Mouse (Mus musculus): ENCODE results near the gene Zfp663. TPM values are rescaled to one million over a fixed set of nuclear protein-coding genes. Genes with fewer than 3 reads are reported as not detected.

Zfp663 gene
- total RNA-seq, 2 experiments from 2014 or later, result 0.20 TPM; not detected in 1

DNA sequence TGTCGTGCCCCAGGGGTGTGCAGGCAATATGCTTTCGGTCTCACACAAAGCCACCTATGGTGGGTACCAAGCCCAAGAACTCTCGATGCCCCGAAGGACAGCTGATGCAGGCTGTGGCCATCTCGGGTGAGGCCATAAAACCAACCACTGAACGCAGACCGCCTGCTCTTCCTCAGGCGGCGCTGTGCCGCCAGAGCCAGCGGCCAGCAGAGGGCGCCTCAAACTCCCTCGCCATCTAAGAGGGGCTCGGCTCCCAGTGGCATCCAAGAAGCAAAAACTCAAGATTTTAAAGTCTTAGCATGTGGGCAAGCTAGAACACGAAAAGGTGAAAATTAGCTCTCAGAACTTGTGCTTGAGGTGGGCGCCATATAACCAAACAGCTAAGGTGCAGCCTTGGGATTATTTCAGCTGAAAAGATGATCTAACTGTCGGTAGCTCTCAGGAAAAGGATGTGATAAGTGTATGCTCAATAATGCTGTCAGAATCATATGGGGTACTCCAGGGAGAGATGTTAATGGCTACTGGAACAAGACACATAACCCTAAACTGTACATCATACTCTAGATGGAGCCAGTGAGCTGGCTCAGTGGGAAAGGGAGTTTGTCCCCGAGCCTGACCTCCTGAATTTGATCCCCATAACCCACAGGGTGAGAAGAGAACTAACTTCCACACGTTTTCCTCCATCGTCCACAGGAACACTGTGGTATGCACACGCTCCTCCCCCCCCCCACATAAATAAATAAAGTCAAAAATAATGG lies 4.0 kb downstream of the Zfp663 start:
- Histone ChIP-seq H3K27ac (no peak overlapping the region), H3K4me3 (peak overlapping the region; percentile 32; the same call in 1 of the 2 replicates)
- TF ChIP-seq CTCF (conservative IDR thresholded peaks at IDR 0.05), result peak; percentile 95
- DNase-seq (ENCODE audit: low spot score in 2 of 2), result peak in 1 of 2 experiments; percentile 68

DNA sequence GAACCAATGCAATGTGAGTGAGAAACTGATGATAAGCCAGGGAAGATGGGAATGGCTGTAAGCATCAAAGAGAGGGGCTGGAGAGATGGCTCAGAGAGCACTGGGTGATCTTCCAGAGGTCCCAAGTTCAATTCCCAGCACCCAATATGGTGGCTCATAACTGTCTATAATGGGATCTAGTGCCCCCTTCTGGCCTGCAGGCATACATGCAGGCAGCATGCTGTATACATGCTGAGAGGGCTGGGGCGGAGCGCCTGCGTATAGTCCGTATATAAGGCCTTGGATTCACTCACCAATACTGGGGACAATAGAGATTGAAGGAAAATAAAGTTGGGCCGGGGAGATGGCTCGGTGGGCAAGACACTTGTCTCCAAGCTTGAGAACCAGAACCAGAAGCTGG lies 5.2 kb downstream of the Zfp663 start:
- H3K4me3 ChIP-seq, result no peak overlapping the region
- TF ChIP-seq CTCF (conservative IDR thresholded peaks at IDR 0.05), result peak; percentile 48
- DNase-seq (ENCODE audit: low spot score in 2 of 2), result no peak
- no peak overlapping the region for H3K27ac ChIP-seq

DNA sequence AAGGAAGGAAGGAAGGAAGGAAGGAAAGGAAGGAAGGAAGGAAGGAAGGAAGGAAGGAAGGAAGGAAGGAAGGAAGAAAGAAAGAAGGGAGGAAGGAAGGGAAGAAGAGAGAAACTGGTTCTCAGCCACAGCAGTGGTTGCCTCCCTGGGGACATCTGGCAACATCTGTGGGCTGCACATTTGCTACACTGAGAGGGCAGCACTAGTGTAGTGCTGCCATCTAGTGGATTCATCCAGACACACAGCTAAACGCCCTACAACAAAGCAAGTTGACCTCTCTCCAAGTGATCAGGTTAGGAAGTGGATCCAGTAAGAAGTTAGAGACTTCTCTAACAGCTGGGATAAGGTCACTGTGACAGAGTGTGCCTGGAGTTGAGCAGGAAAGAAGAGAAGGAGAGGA lies 7.7 kb downstream of the Zfp663 start:
- peak; percentile 86 for TF ChIP-seq CTCF (conservative IDR thresholded peaks at IDR 0.05)
- Histone ChIP-seq H3K27ac (no peak overlapping the region), H3K4me3 (no peak overlapping the region)
- DNase-seq (ENCODE audit: low spot score in 2 of 2), result peak; percentile 40 to 62

- peak; percentile 50 to 66 for DNase-seq (ENCODE audit: low spot score in 2 of 2)
- no peak for TF ChIP-seq CTCF (conservative IDR thresholded peaks at IDR 0.05)
- Histone ChIP-seq H3K4me3 (peak overlapping the region; percentile 28), H3K27ac (peak overlapping the region; percentile 88)
Measured at GRCm38 (mm10) chr2:165351828-165352513, 16.6 kb downstream of the Zfp663 start.

GRCm38 (mm10) chr2:165349466-165349865 lies 19.1 kb downstream of the Zfp663 start:
- DNase-seq (ENCODE audit: low spot score in 2 of 2), result peak in 1 of 2 experiments; percentile 29
- H3K27ac ChIP-seq, result peak overlapping the region; percentile 62; the same call in 1 of the 2 replicates
- peak; percentile 71 for TF ChIP-seq CTCF (conservative IDR thresholded peaks at IDR 0.05)
- H3K4me3 ChIP-seq, result no peak overlapping the region

- Histone ChIP-seq H3K4me3 (no peak overlapping the region), H3K27ac (no peak overlapping the region)
- no peak for DNase-seq (ENCODE audit: low spot score in 2 of 2)
- no peak for TF ChIP-seq CTCF (conservative IDR thresholded peaks at IDR 0.05)
Measured at GRCm38 (mm10) chr2:165346180-165346579, 22.3 kb downstream of the Zfp663 start.

- DNase-seq (ENCODE audit: low spot score in 2 of 2), result no peak
- Histone ChIP-seq H3K4me3 (no peak overlapping the region), H3K27ac (no peak overlapping the region)
- TF ChIP-seq CTCF (conservative IDR thresholded peaks at IDR 0.05), result peak; percentile 83
Measured at GRCm38 (mm10) chr2:165337191-165337590, 31.3 kb downstream of the Zfp663 start.

DNA sequence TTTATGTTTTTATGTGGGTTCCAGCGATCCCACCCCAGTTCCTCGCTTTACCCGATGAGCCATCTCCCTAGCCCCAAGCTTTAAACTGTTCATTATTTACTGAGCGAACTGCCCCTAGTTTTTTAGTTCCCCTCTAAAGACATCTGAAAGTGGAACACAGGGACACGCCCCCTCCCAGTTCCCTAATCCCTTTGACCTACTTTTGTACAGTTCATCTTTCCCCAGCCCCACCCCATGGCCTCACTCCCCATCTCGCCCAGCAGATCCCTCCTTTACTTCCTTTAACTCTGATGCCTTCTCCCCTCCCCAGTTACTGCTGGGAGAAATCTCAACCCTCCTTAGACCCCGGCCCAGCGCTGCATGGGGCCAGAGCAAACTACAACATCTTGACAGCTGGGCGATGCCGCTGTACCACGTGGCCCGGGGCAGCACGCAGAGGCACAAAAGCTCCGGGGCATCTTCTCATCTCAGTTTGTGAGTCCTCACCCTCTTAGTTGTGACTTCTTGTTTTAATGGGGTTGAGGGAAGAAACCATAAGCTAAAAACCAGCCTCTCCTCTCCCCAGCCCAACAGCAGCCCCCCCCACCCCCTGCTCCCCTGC lies 35.8 kb downstream of the Zfp663 start:
- TF ChIP-seq CTCF (conservative IDR thresholded peaks at IDR 0.05), result no peak

DNA sequence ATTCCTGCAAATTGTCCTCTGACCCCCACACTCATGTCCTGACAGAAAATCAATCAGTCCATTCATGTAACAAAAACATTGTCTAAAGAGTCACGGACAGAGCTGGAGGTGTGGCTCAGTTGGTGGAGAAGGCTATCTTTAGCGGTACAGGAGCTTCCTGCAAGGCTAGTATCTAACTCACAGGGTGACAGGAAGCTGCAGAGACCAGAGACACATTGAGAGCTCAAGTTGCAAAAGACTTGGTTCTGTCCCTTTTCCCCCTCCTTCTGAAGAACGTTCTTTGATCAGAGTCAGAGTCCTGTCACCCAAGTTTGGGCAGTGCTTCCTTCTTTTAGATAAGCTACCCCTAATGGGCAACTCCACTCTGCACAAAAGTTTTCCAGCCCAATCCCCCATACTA lies 38.8 kb downstream of the Zfp663 start:
- no peak for TF ChIP-seq CTCF (conservative IDR thresholded peaks at IDR 0.05)
- no peak for DNase-seq (ENCODE audit: low spot score in 2 of 2)
- Histone ChIP-seq H3K4me3 (no peak overlapping the region), H3K27ac (no peak overlapping the region)

More for the DNA sequence above, 35.8 kb downstream of the Zfp663 start:
- Histone ChIP-seq H3K27ac (no peak overlapping the region), H3K4me3 (no peak overlapping the region)
- DNase-seq (ENCODE audit: low spot score in 2 of 2), result no peak

- no peak for TF ChIP-seq CTCF (conservative IDR thresholded peaks at IDR 0.05)
- Histone ChIP-seq H3K27ac (no peak overlapping the region), H3K4me3 (no peak overlapping the region)
- no peak for DNase-seq (ENCODE audit: low spot score in 2 of 2)
Measured at GRCm38 (mm10) chr2:165328746-165329145, 39.8 kb downstream of the Zfp663 start.

GRCm38 (mm10) chr2:165327386-165327785 lies 41.1 kb downstream of the Zfp663 start:
- TF ChIP-seq CTCF (conservative IDR thresholded peaks at IDR 0.05), result no peak
- peak overlapping the region; percentile 98 for H3K27ac ChIP-seq
- H3K4me3 ChIP-seq, result peak overlapping the region; percentile 87; the same call in 1 of the 2 replicates
- DNase-seq (ENCODE audit: low spot score in 2 of 2), result no peak

DNA sequence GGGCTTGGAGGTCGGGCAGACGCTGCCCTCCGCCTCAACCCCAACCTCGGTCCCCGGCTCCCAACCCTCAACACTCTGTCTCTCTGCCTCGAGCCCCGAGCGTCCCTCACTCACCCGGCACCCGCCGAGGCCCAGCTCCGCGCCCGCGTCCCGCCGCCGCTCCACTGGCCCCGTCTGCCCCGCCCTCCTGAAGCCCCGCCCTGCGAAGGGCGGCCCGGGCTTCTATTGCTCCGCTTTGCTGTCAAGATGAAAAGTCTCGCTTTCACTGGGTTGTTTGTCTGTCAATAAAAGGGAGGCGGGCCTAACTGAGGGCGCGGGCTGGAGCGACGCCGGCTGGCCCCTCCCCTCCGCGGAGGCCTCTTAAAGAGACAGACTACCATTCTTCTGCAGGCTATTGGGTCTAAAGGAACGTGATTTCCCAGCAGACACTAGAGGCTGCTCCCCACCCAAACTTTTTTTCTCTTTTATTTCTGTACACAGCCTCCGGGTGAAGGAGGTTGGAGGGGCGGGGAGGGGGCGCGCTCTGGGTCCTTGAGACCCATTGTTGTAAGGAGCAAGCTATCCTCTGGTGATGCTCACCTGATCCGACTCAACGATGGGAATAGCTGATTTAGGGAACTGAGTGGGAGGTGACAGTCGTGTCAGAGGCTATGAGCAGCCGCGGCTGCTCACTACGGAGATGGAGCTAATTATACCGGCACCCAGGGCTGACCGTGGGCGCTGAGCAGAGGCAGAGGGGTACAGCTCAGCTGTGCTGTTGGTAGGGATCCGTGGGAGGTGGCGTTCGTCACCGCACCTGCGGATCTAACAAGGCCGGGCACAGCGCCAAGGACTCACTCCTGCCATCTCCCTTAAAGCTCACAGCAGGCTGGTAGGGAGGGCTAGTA lies 42.0 kb downstream of the Zfp663 start, which contains the start of gene Elmo2:
Elmo2 (minus strand) TSS at position 176 of the 887 bp plus-strand sequence.
- Histone ChIP-seq H3K27ac (peak within 1 kb of the TSS; percentile 98), H3K4me3 (peak within 1 kb of the TSS; percentile 87)
- peak; percentile 97 to 98 for DNase-seq (ENCODE audit: low spot score in 2 of 2)
- TF ChIP-seq CTCF (conservative IDR thresholded peaks at IDR 0.05), result 0 out of 2 replicates have a peak, but pooled peaks have one; percentile 19
